8 mouse cellular contexts compared by ENCODE assay signal in genomic region chr1:155097931-155098485, GRCm38 (mm10). TPM values are rescaled to one million over a fixed set of nuclear protein-coding genes. Genes with fewer than 3 reads are reported as not detected.
DNase-seq lines count a peak whose midpoint lies in the region; ATAC-seq and TF ChIP-seq lines count a peak whose summit lies in the region.

No protein-coding gene starts in this region.

- H3K9ac ChIP-seq in heart, adult 2 months (ENCODE audit: low read depth, low read length): peak overlapping the region; percentile 93
- H3K9ac ChIP-seq in kidney, embryonic 15.5 days: peak overlapping the region; percentile 91

- peak; percentile 35 for DNase-seq in right cerebral cortex, postnatal 14 days
- DNase-seq in right cerebral cortex, adult 18-20 months: no peak
- peak; percentile 72 to 77 for DNase-seq in heart, adult 2 months
- peak; percentile 62 to 63 for DNase-seq in lung, postnatal 4 days
- peak; percentile 69 for DNase-seq in spleen, adult 12 weeks (ENCODE audit: low spot score)
- DNase-seq in yolk sac, embryonic 10.5 days (ENCODE audit: low spot score): no peak

- peaks cover 5% of the 10 kb centered on the region; the same call in 1 of the 2 replicates for H3K79me2 ChIP-seq in heart, adult 2 months (replicated peaks; ENCODE audit: control insufficient read depth, insufficient read depth, low read length)

- peaks cover 18% of the 10 kb centered on the region for H3K36me3 ChIP-seq in heart, adult 2 months (ENCODE audit: control insufficient read depth, insufficient read depth, low read length)
- peaks cover 15% of the 10 kb centered on the region for H3K36me3 ChIP-seq in kidney, embryonic 15.5 days

- peak overlapping the region; percentile 67 for H3K4me2 ChIP-seq in kidney, embryonic 15.5 days

- no peaks in the 10 kb centered on the region for H3K9me3 ChIP-seq in kidney, embryonic 15.5 days (replicated peaks)

- intact Hi-C loops in heart, adult 2 months (cut with DNase I): loop anchor here (1.0 to 5.0 kb wide), 4 partner anchors 39 to 119 kb away; no protein-coding TSS in a partner anchor

- H3K27ac ChIP-seq in brown adipose tissue, adult 24 weeks (replicated peaks; ENCODE audit: low read depth, low read length): peak overlapping the region; percentile 85
- H3K27ac ChIP-seq in heart, adult 2 months: peak overlapping the region; percentile 95
- H3K27ac ChIP-seq in kidney, embryonic 15.5 days: peak overlapping the region; percentile 89

- peak overlapping the region; percentile 77 for H3K4me3 ChIP-seq in brown adipose tissue, adult 24 weeks (ENCODE audit: insufficient read depth, low read depth, low read length)
- H3K4me3 ChIP-seq in heart, adult 2 months: peak overlapping the region; percentile 68
- peak overlapping the region; percentile 72 for H3K4me3 ChIP-seq in kidney, embryonic 15.5 days (replicated peaks)

- peaks cover 6% of the 10 kb centered on the region for H3K4me1 ChIP-seq in brown adipose tissue, adult 24 weeks (ENCODE audit: control insufficient read depth, insufficient read depth, insufficient read length, low read length)
- H3K4me1 ChIP-seq in heart, adult 2 months (ENCODE audit: control insufficient read depth, insufficient read depth, low read length): peaks cover 10% of the 10 kb centered on the region
- H3K4me1 ChIP-seq in kidney, embryonic 15.5 days: peaks cover 44% of the 10 kb centered on the region

- WGBS in heart, adult 2 months: under 1% methylated on average over 33 of the region's 33 CpGs
- under 1% methylated on average over 33 of the region's 33 CpGs for WGBS in kidney, embryonic 15.5 days

- TF ChIP-seq EP300 in heart, adult 2 months (IDR thresholded peaks at IDR 0.05; ENCODE audit: insufficient read depth, low read depth, low read length): 0 out of 2 replicates have a peak, but pooled peaks have one; percentile 32

- ATAC-seq in kidney, embryonic 15.5 days (replicated peaks; ENCODE audit: low FRiP score): no peak

- H3K27me3 ChIP-seq in heart, adult 2 months (ENCODE audit: control insufficient read depth, insufficient read depth, low read length): no peaks in the 10 kb centered on the region
- H3K27me3 ChIP-seq in kidney, embryonic 15.5 days: no peaks in the 10 kb centered on the region

- peak; percentile 5; the same call in 1 of the 2 replicates for TF ChIP-seq CTCF in heart, adult 2 months (IDR thresholded peaks at IDR 0.05)

- no peak; the same call in 1 of the 2 replicates for TF ChIP-seq POLR2A in heart, adult 2 months (IDR thresholded peaks at IDR 0.05; ENCODE audit: insufficient read depth, low read depth, low read length)

RNA-seq across cellular contexts. Expression of gene Ier5, which starts 1.4 kb away (rescaled TPM):
- 3.2 and 5.6 TPM in 2 replicates for polyA plus RNA-seq in brown adipose tissue, adult 24 weeks (2012; ENCODE audit: insufficient read depth, insufficient read length, missing spikeins)
- 10 to 100 TPM; 12.5 to 16.8 TPM for total RNA-seq in heart, adult 2 months (2021)
- 9.8 and 13.5 TPM in 2 replicates for polyA plus RNA-seq in heart, adult 2 months (2012; rRNA removed)
- polyA plus RNA-seq in kidney, embryonic 15.5 days (2015; fragmentation: Nextera tagmentation; extraction: Ambion mirVana): 7.5 and 7.6 TPM in 2 replicates

RNA-seq across cellular contexts. Expression of gene Mr1, which starts 48.6 kb away (rescaled TPM):
- 11.6 and 19.3 TPM in 2 replicates for polyA plus RNA-seq in brown adipose tissue, adult 24 weeks (2012; ENCODE audit: insufficient read depth, insufficient read length, missing spikeins)
- 1 to 10 TPM; 6.5 to 6.7 TPM for total RNA-seq in heart, adult 2 months (2021)
- polyA plus RNA-seq in heart, adult 2 months (2012; rRNA removed): 6.1 and 11.9 TPM in 2 replicates
- 5.7 and 6.3 TPM in 2 replicates for polyA plus RNA-seq in kidney, embryonic 15.5 days (2015; fragmentation: Nextera tagmentation; extraction: Ambion mirVana)

Comparison
In these comparisons a context has a peak if more than half of its experiments do, and no peak if none do; other contexts are left out.
1. DNase-seq: peak in right cerebral cortex, postnatal 14 days (single experiment), heart, adult 2 months (2 of 2), lung, postnatal 4 days (2 of 2) and spleen, adult 12 weeks (single experiment); none in right cerebral cortex, adult 18-20 months (single experiment) and yolk sac, embryonic 10.5 days (single experiment).
2. Peak in every context shown above with its lines, with median percentiles within 50 percentile points of each other: H3K27ac ChIP-seq and H3K4me3 ChIP-seq.